Mouse (Mus musculus) stomach, embryonic 14.5 days (tissue): ENCODE measurements around the gene Gxylt1. TPM values are rescaled to one million over a fixed set of nuclear protein-coding genes. Genes with fewer than 3 reads are reported as not detected.
"Not testable (repeated sequence)": the region's sequence is repeated elsewhere in the genome, so short reads cannot be mapped to it uniquely, and the experiment has no call there.

ENCODE experiments used
- ATAC-seq: fragments of 200-750 bp; cut with Nextera tagmentation; 2 replicates; pipeline ENCODE4 v1.8.0; 2017; ENCODE audit warnings: low read depth, moderate TSS enrichment; ENCODE audit not compliant: insufficient number of reproducible peaks, insufficient read depth, low FRiP score
- H3K27ac ChIP-seq: fragments of 300-500 bp; sonication (generic); 2 replicates; pipeline ENCODE4 v1.5.1; 2014; ENCODE audit warnings: mild to moderate bottlenecking, low read length, moderate library complexity, mixed read lengths
- H3K27me3 ChIP-seq: fragments of 300-500 bp; sonication (generic); 2 replicates; pipeline ENCODE4 v1.6.1; 2014; ENCODE audit warnings: low read length, control low read depth, mixed read lengths; ENCODE audit not compliant: control insufficient read depth, insufficient read depth
- H3K36me3 ChIP-seq: fragments of 300-500 bp; sonication (generic); 2 replicates; pipeline ENCODE4 v1.6.1; 2014; ENCODE audit warnings: mild to moderate bottlenecking, control low read depth, low read length, moderate library complexity, mixed read lengths; ENCODE audit not compliant: control insufficient read depth, insufficient read depth
- H3K4me1 ChIP-seq: fragments of 300-500 bp; sonication (generic); 2 replicates; pipeline ENCODE4 v1.6.1; 2014; ENCODE audit warnings: low read length, control low read depth, mixed read lengths; ENCODE audit not compliant: control insufficient read depth, insufficient read depth
- H3K4me2 ChIP-seq: fragments of 300-500 bp; sonication (generic); replicated peaks from 2 replicates; pipeline ENCODE4 v1.6.1; 2014; ENCODE audit warnings: low read depth, low read length, control low read depth
- H3K4me3 ChIP-seq: fragments of 300-500 bp; sonication (generic); 2 replicates; pipeline ENCODE4 v1.5.1; 2014; ENCODE audit warnings: low read depth, low read length, control low read depth
- H3K9ac ChIP-seq: fragments of 300-500 bp; sonication (generic); replicated peaks from 2 replicates; pipeline ENCODE4 v1.6.1; 2014; ENCODE audit warnings: low read depth, mild to moderate bottlenecking, control low read depth, low read length, moderate library complexity, mixed read lengths
- H3K9me3 ChIP-seq: fragments of 300-500 bp; sonication (generic); 2 replicates; pipeline ENCODE4 v1.6.1; 2016; ENCODE audit warnings: low read depth, low read length, control low read depth; ENCODE audit not compliant: control insufficient read depth
- WGBS: fragments of 180-500 bp; shearing (Covaris S2); extraction: QIAGEN DNeasy Blood & Tissue Kit; methylation state at CpG from one replicate; pipeline ENCODE4 v1.1.7; 2014; 5-methylcytosine and 5-hydroxymethylcytosine counted together
- polyA plus RNA-seq: library from polyadenylated mRNA; unstranded; fragments of >200 nt; fragmentation: Nextera tagmentation; extraction: Ambion mirVana; gene quantifications from 2 replicates; pipeline ENCODE4 v1.2.1, GENCODE M21; 2014

Gxylt1 gene
- polyA plus RNA-seq: 16.1 and 16.2 TPM in 2 replicates

DNA sequence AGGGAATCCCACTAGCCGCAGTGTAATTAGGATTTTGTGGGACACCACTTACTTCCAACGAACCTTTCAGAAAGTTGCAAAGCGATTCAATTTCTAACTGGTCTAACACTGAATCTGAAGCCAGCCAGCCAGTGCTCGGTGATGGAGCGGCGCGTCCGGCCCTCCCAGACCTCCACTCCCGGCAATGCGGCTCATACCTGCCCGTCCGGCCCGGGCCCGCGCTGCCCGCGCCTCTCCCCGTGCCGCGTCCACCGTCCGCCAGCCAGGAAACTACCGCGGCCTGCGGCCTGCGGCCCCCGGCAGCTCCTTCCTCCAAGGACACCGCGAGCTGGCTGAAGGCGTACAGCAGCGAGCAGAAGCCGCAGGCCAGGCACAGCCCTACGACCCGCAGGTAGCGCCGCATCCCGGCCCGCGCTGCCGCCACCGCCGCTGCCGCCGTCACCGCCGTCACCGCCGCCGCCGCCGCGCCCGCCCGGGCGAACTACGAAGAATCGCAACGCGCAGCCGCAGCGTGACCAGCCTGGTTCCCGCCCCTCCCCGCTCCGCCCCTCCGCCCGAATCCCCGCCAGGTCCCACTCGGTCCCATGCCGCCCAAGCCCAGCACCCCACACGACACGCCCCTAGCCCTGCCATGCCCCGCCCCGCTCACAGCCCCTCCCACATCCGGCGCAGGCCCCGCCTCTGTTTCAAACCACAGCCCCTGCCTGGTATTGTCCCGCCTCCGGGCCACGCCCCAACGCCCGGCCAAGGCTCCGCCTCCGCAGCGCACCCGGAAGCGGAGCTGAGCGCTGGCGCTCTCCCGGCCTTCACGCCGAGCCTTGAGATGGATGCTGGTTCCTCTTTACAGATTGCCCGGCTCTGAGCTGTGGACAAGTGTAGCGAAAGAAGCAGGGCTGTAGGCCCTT is at the start of gene Gxylt1:
Gene Gxylt1, minus strand, starts transcription at position 501 of the 905 bp plus-strand sequence.
- peak within 1 kb of the TSS; percentile 87 for H3K9ac ChIP-seq
- H3K36me3 ChIP-seq: peaks cover 4% of the 10 kb centered on the region; the same call in 1 of the 2 replicates
- ATAC-seq: peak; percentile 98
- peak within 1 kb of the TSS; percentile 87 for H3K4me3 ChIP-seq
- WGBS: under 1% methylated on average over 79 of the region's 93 CpGs
- no peaks in the 10 kb centered on the region for H3K9me3 ChIP-seq
- peaks cover 17% of the 10 kb centered on the region for H3K4me1 ChIP-seq
- peak within 1 kb of the TSS; percentile 91 for H3K27ac ChIP-seq
- no peaks in the 10 kb centered on the region for H3K27me3 ChIP-seq
- H3K4me2 ChIP-seq: peak within 1 kb of the TSS; percentile 92

DNA sequence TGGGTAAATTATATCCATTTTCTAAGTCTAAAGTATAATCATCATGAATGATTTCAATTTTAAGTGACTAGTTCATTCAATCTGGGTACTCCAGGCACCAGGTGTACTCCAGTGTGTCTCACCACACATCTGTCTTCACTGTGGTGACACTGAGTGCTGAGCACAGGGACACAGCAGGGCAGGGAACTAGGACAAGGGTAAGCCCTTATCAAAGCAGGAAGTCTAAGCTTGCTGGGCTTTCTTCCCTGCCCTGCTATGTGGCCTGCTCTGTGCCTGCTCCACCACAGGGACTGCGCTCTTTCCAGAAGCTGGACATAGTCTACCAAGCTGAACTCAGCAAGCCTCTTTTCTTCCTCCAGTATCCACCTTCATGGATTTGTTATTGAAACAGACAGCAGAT is 43.8 kb upstream of the Gxylt1 start:
- Histone ChIP-seq H3K4me2 (no peak overlapping the region), H3K9ac (no peak overlapping the region), H3K4me3 (no peak overlapping the region), H3K27me3 (no peaks in the 10 kb centered on the region), H3K4me1 (no peaks in the 10 kb centered on the region), H3K27ac (no peak overlapping the region), H3K9me3 (no peaks in the 10 kb centered on the region), H3K36me3 (no peaks in the 10 kb centered on the region)
- ATAC-seq: no peak
- WGBS: 91% methylated on average over 1 of the region's 1 CpGs

DNA sequence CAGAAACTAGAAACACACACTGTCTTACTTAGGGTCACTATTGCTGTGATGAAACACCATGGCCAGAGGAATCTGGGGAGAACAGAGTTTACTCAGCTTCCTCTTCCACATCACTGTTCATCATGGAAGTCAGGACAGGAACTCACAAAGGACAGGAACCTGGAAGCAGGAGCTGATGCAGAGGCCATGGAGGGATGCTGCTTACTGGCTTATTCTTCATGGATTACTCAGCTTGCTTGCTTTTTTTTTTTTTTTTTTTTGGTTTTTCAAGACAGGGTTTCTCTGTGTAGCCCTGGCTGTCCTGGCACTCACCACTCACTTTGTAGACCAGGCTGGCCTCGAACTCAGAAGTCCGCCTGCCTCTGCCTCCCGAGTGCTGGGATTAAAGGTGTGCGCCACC is 35.3 kb upstream of the Gxylt1 start:
- not testable (repeated sequence) for H3K27me3 ChIP-seq, ATAC-seq, H3K4me3 ChIP-seq, H3K36me3 ChIP-seq, H3K9ac ChIP-seq, H3K27ac ChIP-seq, H3K4me2 ChIP-seq, H3K9me3 ChIP-seq, H3K4me1 ChIP-seq
- WGBS: 96% methylated on average over 4 of the region's 4 CpGs

DNA sequence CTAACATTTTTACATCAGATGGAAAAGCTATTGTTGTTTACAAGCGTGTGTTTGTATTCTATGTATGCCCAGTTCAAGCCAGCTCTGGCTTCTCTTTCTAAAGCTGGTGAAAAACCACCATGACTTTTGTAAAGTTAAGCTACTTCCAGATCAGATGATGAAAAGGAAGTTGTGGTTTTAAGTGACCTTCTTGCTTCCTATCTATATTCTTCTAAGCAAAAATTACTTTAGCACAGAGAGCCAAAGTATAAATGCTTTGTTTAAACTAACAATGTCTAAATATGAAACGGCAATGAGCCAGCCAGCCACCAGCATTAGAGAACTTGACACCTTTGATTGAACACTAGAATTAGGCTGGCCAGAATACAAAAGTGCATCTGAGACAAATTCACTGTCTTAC is 23.2 kb upstream of the Gxylt1 start:
- Histone ChIP-seq H3K27me3 (no peaks in the 10 kb centered on the region), H3K4me1 (peaks cover 26% of the 10 kb centered on the region), H3K36me3 (no peaks in the 10 kb centered on the region), H3K9ac (no peak overlapping the region), H3K9me3 (no peaks in the 10 kb centered on the region), H3K4me2 (no peak overlapping the region), H3K4me3 (no peak overlapping the region), H3K27ac (no peak overlapping the region)
- no peak for ATAC-seq
- WGBS: 62% methylated on average over 2 of the region's 2 CpGs

DNA sequence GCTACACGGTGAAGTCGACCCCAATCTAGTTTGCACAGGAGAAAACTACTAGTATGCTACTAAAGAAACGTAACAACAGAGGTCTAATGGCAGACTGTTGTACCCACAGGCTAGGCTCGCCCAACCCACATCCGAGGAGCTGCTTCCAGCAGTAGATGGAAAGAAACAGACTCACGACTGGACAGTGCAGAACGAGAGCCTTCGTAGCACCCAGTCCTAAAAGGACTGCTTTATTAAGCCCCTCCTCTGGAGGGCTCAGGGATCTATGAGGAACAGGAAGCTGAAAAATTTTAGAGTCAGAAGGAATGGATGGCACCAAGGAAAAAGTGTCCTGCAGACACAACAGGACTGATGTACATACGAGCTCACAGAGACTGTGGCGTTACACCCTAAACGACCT is 19.5 kb upstream of the Gxylt1 start:
- H3K9ac ChIP-seq: no peak overlapping the region
- WGBS: 51% methylated on average over 11 of the region's 11 CpGs

DNA sequence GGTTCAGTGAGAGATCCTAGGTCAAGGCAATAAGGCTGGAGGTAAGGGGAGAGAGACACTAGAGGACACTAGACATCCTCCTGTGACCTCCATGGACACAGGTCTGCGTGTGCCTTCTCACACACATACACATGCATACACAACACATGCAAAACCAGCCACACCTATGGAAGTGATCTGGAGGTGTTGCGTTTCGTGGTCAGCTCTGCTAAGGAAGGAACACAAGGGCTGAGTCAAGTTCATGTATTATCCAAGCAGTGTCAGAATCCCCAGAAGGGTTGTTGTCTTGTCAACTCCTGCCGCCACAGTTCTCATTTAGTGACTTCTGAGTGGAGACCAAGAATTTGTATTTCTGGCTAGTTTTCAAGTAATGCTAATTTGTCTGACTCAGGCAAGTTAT is 13.3 kb upstream of the Gxylt1 start:
- no peaks in the 10 kb centered on the region for H3K27me3 ChIP-seq
- H3K27ac ChIP-seq: no peak overlapping the region
- WGBS: 89% methylated on average over 4 of the region's 4 CpGs
- no peak overlapping the region for H3K4me2 ChIP-seq
- H3K9me3 ChIP-seq: no peaks in the 10 kb centered on the region
- no peak overlapping the region for H3K4me3 ChIP-seq
- no peaks in the 10 kb centered on the region for H3K4me1 ChIP-seq
- ATAC-seq: no peak
- H3K36me3 ChIP-seq: peaks cover 10% of the 10 kb centered on the region; the same call in 1 of the 2 replicates
- H3K9ac ChIP-seq: no peak overlapping the region

More for the DNA sequence above, 19.5 kb upstream of the Gxylt1 start:
- H3K27ac ChIP-seq: no peak overlapping the region
- 0 out of 2 replicates have a peak, but pooled peaks cover 13% of the 10 kb centered on the region for H3K4me1 ChIP-seq
- H3K4me3 ChIP-seq: no peak overlapping the region
- no peak for ATAC-seq
- H3K4me2 ChIP-seq: no peak overlapping the region
- no peaks in the 10 kb centered on the region for H3K9me3 ChIP-seq
- no peaks in the 10 kb centered on the region for H3K27me3 ChIP-seq
- H3K36me3 ChIP-seq: 0 out of 2 replicates have a peak, but pooled peaks cover 3% of the 10 kb centered on the region

DNA sequence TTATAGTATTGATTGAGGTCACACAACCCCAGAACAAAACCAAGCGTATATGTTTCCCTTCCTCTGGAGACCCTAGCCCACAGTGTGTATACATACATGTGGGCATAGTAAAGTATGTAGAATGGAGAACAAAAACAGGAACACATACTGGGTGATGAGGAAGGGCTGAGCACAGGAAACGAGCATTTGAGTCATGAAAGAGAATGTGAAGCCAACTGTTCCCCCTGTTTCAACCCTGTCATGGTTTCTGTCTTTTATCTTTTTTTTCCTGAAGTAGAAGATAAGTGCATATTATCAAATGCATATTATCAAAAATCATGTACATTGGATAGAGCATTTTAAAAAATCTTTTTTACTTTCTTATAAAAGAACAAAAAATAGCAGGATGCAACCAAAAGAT is 12.6 kb upstream of the Gxylt1 start:
- no peaks in the 10 kb centered on the region for H3K4me1 ChIP-seq
- 61% methylated on average over 2 of the region's 2 CpGs for WGBS
- ATAC-seq: no peak
- no peak overlapping the region for H3K4me3 ChIP-seq
- peaks cover 12% of the 10 kb centered on the region; the same call in 1 of the 2 replicates for H3K36me3 ChIP-seq
- no peaks in the 10 kb centered on the region for H3K27me3 ChIP-seq
- no peak overlapping the region for H3K4me2 ChIP-seq
- no peak overlapping the region for H3K27ac ChIP-seq
- no peaks in the 10 kb centered on the region for H3K9me3 ChIP-seq
- H3K9ac ChIP-seq: no peak overlapping the region

DNA sequence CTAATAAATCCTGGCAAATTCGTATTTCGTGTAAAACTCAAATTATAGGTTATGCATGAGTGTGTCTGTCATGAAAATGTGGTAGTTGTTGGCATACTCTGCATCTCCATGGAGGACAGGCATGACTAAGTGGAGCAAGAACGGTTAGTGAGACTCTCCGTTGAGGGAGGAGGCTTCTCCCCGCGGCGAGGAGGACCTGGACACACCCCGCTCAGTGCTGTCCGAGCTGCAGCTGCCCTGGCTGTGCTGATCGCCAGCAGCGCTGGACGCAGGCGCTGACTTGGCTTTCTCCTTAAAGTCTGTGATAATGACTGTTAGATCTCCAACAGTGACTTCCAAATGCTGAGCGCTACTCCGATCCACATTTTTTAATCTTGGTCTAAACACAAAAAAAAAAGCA is 10.3 kb upstream of the Gxylt1 start:
- no peaks in the 10 kb centered on the region for H3K27me3 ChIP-seq
- H3K4me1 ChIP-seq: no peaks in the 10 kb centered on the region
- WGBS: 83% methylated on average over 15 of the region's 15 CpGs
- H3K27ac ChIP-seq: no peak overlapping the region
- H3K36me3 ChIP-seq: peaks cover 17% of the 10 kb centered on the region; the same call in 1 of the 2 replicates
- H3K9me3 ChIP-seq: no peaks in the 10 kb centered on the region
- no peak for ATAC-seq
- no peak overlapping the region for H3K4me2 ChIP-seq
- no peak overlapping the region for H3K4me3 ChIP-seq
- H3K9ac ChIP-seq: no peak overlapping the region
